Mouse (Mus musculus) G1E (cell line): ENCODE results near the gene Kcnn4. TPM values are rescaled to one million over a fixed set of nuclear protein-coding genes. Genes with fewer than 3 reads are reported as not detected.
"Not testable (repeated sequence)": the region's sequence is repeated elsewhere in the genome, so short reads cannot be mapped to it uniquely, and the experiment has no call there.

Experiments used
- ATAC-seq: 2 replicates; pipeline ENCODE4 v1.8.0; 2016; ENCODE audit warnings: mild to moderate bottlenecking; ENCODE audit not compliant: insufficient number of reproducible peaks, poor library complexity, low FRiP score, severe bottlenecking; ENCODE audit errors: extremely low read depth
- DNase-seq: peaks from one replicate; pipeline ENCODE4 v3.0.0; 2012; ENCODE audit warnings: low spot score
- H3K27me3 ChIP-seq: 2 replicates; pipeline ENCODE4 v1.6.1; 2012; ENCODE audit warnings: mild to moderate bottlenecking, low read length, inconsistent platforms; ENCODE audit not compliant: insufficient read depth
- H3K36me3 ChIP-seq: replicated peaks from 2 replicates; pipeline ENCODE3; 2012; ENCODE audit warnings: mild to moderate bottlenecking, inconsistent platforms
- H3K4me1 ChIP-seq: 2 replicates; pipeline ENCODE4 v1.6.1; 2012; ENCODE audit warnings: low read depth, low read length, inconsistent platforms, mixed read lengths; ENCODE audit not compliant: insufficient read depth
- H3K4me3 ChIP-seq: 2 replicates; pipeline ENCODE4 v1.5.1; 2012; ENCODE audit warnings: low read depth, mild to moderate bottlenecking, inconsistent platforms, low read length, moderate library complexity, mixed read lengths
- H3K9me3 ChIP-seq: replicated peaks from 2 replicates; pipeline ENCODE4 v1.6.1; 2012; ENCODE audit warnings: inconsistent platforms
- CTCF ChIP-seq: IDR thresholded peaks from 2 replicates; pipeline ENCODE4 v1.5.1; 2012; ENCODE audit warnings: low read depth, low read length, inconsistent platforms, mixed read lengths
- GATA1 ChIP-seq: IDR thresholded peaks from 2 replicates; pipeline ENCODE4 v1.6.1; 2012; ENCODE audit warnings: borderline replicate concordance, low read length, inconsistent platforms, mixed read lengths
- GATA2 ChIP-seq: IDR thresholded peaks from 2 replicates; pipeline ENCODE4 v1.6.1; 2012; ENCODE audit warnings: low read depth, low read length, inconsistent platforms, borderline replicate concordance
- POLR2AphosphoS5 ChIP-seq: IDR thresholded peaks from 2 replicates; pipeline ENCODE4 v1.6.1; 2012; ENCODE audit warnings: low read depth, low read length, inconsistent platforms; ENCODE audit not compliant: insufficient replicate concordance
- TAL1 ChIP-seq: conservative IDR thresholded peaks from 2 replicates; pipeline ENCODE4 v1.6.1; 2012; ENCODE audit warnings: low read depth, low read length, inconsistent platforms, mixed read lengths
- polyA plus RNA-seq: library from polyadenylated mRNA; stranded (reverse); fragments of >175 nt; gene quantifications from 2 replicates; pipeline ENCODE4 v1.2.3, GENCODE M21; 2012
- total RNA-seq, 2 experiments: library from RNA; stranded (forward) in 1 of 2; stranded (reverse) in 1 of 2; fragments of 200-1000 nt in 1 of 2; fragments of >200 nt in 1 of 2; fragmentation: Nextera tagmentation in 1 of 2; gene quantifications; 2 replicates each; pipeline ENCODE4 v1.2.3; 2014 to 2017

Gene Kcnn4
- total and polyA plus RNA-seq, 3 experiments, result 20.4 to 70.4 (median 40.3) TPM

GRCm38 (mm10) chr7:24396832-24397231 is 26.8 kb downstream of the Kcnn4 start:
- TF ChIP-seq GATA2 (no peak), GATA1 (no peak), TAL1 (peak; percentile 65)
- H3K27me3 ChIP-seq, result no peaks in the 10 kb centered on the region
- ATAC-seq (peak; percentile 38), DNase-seq (peak; percentile 30)
- peaks cover 74% of the 10 kb centered on the region for H3K4me1 ChIP-seq
- H3K4me3 ChIP-seq, result peak overlapping the region; percentile 50; the same call in 1 of the 2 replicates
- peaks cover 32% of the 10 kb centered on the region for H3K36me3 ChIP-seq
- no peaks in the 10 kb centered on the region for H3K9me3 ChIP-seq

- H3K27me3 ChIP-seq, result no peaks in the 10 kb centered on the region
- H3K9me3 ChIP-seq, result peaks cover 5% of the 10 kb centered on the region; the same call in 1 of the 2 replicates
- TF ChIP-seq POLR2AphosphoS5 (no peak), GATA2 (no peak), GATA1 (no peak), TAL1 (no peak), CTCF (no peak)
- peaks cover 42% of the 10 kb centered on the region for H3K36me3 ChIP-seq
- peaks cover 69% of the 10 kb centered on the region for H3K4me1 ChIP-seq
- ATAC-seq (no peak), DNase-seq (no peak)
- peak overlapping the region; percentile 73; the same call in 1 of the 2 replicates for H3K4me3 ChIP-seq
These were observed 28.4 kb downstream of the Kcnn4 start for GRCm38 (mm10) chr7:24398364-24398913.

DNA sequence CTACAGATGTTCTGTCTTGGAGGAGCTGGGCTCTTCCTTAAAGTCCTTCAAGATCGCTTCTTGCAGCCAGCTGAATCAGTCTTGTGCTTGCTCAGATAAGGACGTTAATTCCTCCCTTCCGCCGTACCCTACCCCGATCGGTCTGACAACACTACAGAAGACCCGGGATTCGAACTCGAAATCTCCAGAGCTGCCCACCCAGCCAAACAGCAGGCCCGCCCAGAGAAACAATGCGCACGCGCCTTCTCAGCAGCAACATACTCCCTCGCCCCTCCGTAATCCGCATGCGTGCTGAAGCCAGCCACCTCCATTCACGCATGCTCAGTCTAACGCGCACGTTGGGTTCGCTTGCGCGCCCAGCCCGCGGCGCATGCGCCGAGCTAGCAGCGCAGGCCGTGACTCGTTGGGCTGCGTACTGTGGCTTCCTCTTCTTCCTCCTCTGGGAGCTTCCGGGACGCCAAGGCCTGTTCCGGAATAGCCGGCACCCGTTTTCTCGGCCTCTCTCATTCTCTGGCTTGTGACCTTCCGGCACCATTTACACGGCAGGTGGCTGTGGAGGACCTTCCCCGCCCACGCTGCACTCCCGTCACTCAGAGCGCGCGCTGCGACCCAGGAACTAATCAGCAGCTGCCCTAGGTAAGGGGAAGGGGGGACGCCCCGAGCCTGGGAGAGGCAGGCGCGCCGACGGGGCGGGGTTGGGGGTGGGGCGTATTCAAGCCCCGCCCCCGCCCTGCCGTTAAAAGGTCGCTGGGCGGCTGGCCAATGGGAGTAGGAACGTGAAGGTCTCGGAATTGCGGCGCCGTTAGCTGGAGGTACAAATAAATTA is 29.4 kb downstream of the Kcnn4 start, which contains the start of gene Smg9:
Gene Smg9 (plus strand): TSS at position 364 of the 826 bp plus-strand sequence.
- TF ChIP-seq GATA1, result no peak
- no peak for TF ChIP-seq TAL1
- no peak for TF ChIP-seq CTCF
- TF ChIP-seq POLR2AphosphoS5, result no peak
- TF ChIP-seq GATA2, result no peak
- H3K9me3 ChIP-seq, result peaks cover 5% of the 10 kb centered on the region; the same call in 1 of the 2 replicates
- no peaks in the 10 kb centered on the region for H3K27me3 ChIP-seq
- peak within 1 kb of the TSS; percentile 73 for H3K4me3 ChIP-seq
- H3K36me3 ChIP-seq, result peaks cover 49% of the 10 kb centered on the region
- peak; percentile 64 for ATAC-seq
- DNase-seq, result peak; percentile 89
- peaks cover 61% of the 10 kb centered on the region for H3K4me1 ChIP-seq

DNA sequence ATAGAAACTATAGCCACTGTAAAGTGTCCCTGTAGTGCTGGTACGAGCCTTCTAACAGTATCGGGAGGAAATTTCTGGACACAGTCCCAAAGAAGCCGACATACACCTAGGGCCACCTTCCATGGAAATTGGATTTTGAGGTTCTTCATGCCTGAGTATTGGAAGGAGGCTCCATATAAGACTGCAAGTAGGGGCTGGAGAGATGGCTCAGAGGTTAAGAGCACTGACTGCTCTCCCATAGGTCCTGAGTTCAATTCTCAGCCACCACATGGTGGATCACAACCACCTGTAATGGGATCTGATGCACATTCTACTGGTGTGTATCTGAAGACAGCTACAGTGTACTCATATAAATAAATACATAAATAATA is 30.0 kb downstream of the Kcnn4 start:
- peak overlapping the region; percentile 73 for H3K4me3 ChIP-seq
- TF ChIP-seq TAL1 (no peak), POLR2AphosphoS5 (no peak), GATA1 (no peak), CTCF (no peak), GATA2 (no peak)
- H3K36me3 ChIP-seq, result peaks cover 54% of the 10 kb centered on the region
- DNase-seq (no peak), ATAC-seq (no peak)
- H3K9me3 ChIP-seq, result peaks cover 5% of the 10 kb centered on the region; the same call in 1 of the 2 replicates
- peaks cover 55% of the 10 kb centered on the region for H3K4me1 ChIP-seq
- H3K27me3 ChIP-seq, result no peaks in the 10 kb centered on the region

DNA sequence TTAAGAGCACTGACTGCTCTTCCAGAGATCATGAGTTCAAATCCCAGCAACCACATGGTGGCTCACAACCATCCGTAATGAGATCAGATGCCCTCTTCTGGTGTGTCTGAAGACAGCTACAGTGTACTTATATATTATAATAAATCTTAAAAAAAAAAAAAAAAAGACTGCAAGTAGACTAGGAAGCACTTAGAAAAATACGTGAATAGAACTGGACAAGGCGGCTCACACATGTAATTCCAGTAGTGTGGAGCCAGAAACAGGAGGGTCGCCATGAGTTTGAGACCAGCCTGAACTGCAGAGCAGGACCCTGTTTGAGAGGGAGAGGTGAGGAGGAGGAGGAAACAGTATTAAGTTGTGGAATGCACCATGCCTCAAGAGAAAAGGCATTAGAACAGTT is 30.4 kb downstream of the Kcnn4 start:
- Histone ChIP-seq H3K4me1 (peaks cover 51% of the 10 kb centered on the region), H3K36me3 (peaks cover 57% of the 10 kb centered on the region)
- DNase-seq, H3K27me3 ChIP-seq, ATAC-seq, H3K4me3 ChIP-seq, H3K9me3 ChIP-seq: not testable (repeated sequence)

- ATAC-seq, result no peak
- peaks cover 45% of the 10 kb centered on the region for H3K4me1 ChIP-seq
- TF ChIP-seq CTCF (peak; percentile 33; the same call in 1 of the 2 replicates), GATA1 (no peak)
These were observed 32.8 kb downstream of the Kcnn4 start for GRCm38 (mm10) chr7:24402851-24403250.

DNA sequence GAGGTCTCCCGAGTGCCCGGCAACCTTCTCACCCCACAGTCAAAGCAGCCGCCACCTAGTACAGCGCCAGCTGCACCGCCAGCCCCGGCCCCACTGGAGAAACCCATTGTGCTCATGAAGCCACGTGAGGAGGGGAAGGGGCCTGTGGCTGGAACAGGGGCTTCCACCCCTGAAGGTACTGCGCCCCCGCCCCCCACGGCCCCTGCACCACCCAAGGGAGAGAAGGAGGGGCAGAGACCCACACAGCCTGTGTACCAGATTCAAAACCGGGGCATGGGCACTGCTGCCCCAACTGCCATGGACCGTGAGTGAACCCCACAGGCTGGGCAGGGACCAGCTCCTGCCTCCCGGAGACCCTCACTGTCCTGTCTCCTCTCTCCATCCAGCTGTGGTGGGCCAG is 35.6 kb downstream of the Kcnn4 start:
- TF ChIP-seq GATA2, result no peak
- no peak for TF ChIP-seq CTCF
- no peak for TF ChIP-seq GATA1
- no peak for TF ChIP-seq POLR2AphosphoS5
- TF ChIP-seq TAL1, result no peak
- Histone ChIP-seq H3K4me3 (no peak overlapping the region), H3K27me3 (no peaks in the 10 kb centered on the region), H3K36me3 (peaks cover 96% of the 10 kb centered on the region), H3K4me1 (peaks cover 32% of the 10 kb centered on the region), H3K9me3 (peaks cover 5% of the 10 kb centered on the region; the same call in 1 of the 2 replicates)
- ATAC-seq (no peak), DNase-seq (no peak)

More at GRCm38 (mm10) chr7:24402851-24403250, 32.8 kb downstream of the Kcnn4 start:
- Histone ChIP-seq H3K9me3 (peaks cover 5% of the 10 kb centered on the region; the same call in 1 of the 2 replicates), H3K27me3 (no peaks in the 10 kb centered on the region), H3K36me3 (peaks cover 72% of the 10 kb centered on the region), H3K4me3 (no peak overlapping the region)
- DNase-seq, result no peak
